8 mouse cellular contexts compared by ENCODE assay signal in the genomic region with DNA sequence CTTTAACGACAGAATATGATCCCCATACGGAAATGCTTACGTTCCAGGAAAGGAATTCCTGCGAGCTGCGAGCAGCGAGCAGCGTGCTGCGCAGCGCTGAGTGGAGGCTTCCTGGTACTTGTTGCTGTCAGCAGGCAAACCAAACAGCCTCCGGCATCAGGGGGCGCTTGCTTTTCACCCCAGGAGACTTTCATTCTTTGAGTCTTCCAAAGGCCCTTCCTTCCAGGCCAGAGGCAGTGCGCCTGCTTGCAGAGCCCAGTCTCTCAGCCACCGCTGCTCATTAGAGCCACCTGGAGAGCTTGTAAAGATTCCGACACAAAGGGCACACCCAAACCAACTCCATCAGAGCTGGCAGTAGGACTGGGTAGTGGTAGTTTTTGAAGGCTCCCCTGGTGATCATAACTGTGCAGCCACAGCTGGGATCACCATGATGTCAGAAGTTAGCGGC. TPM values are rescaled to one million over a fixed set of nuclear protein-coding genes. Genes with fewer than 3 reads are reported as not detected.
DNase-seq lines count a peak whose midpoint lies in the region; ATAC-seq and TF ChIP-seq lines count a peak whose summit lies in the region.

No protein-coding gene starts in this region.

- peak; percentile 61; the same call in 1 of the 2 replicates for ATAC-seq in heart, embryonic 13.5 days (ENCODE audit: extremely low read depth, insufficient number of reproducible peaks, low FRiP score, low TSS enrichment)
- no peak for ATAC-seq in liver, embryonic 11.5 days (replicated peaks; ENCODE audit: low FRiP score)
- peak; percentile 77; the same call in 1 of the 2 replicates for ATAC-seq in stomach, embryonic 16.5 days (ENCODE audit: insufficient read depth, low FRiP score)

- no peaks in the 10 kb centered on the region for H3K27me3 ChIP-seq in heart, embryonic 13.5 days (replicated peaks)
- H3K27me3 ChIP-seq in liver, embryonic 11.5 days (replicated peaks; ENCODE audit: control insufficient read depth, insufficient read depth, low read length) = peaks cover 5% of the 10 kb centered on the region
- H3K27me3 ChIP-seq in stomach, embryonic 16.5 days (ENCODE audit: control insufficient read depth, insufficient read depth, low read length) = no peaks in the 10 kb centered on the region

- H3K4me3 ChIP-seq in gastrocnemius, adult 2 months = peak overlapping the region; percentile 35
- H3K4me3 ChIP-seq in heart, embryonic 13.5 days = peak overlapping the region; percentile 38
- 0 out of 2 replicates have a peak overlapping the region, but pooled peaks have one; percentile 3 for H3K4me3 ChIP-seq in liver, embryonic 11.5 days (ENCODE audit: low read depth, low read length)
- H3K4me3 ChIP-seq in stomach, embryonic 16.5 days (replicated peaks; ENCODE audit: low read length) = peak overlapping the region; percentile 33

- intact Hi-C loops in gastrocnemius, adult 2 months (cut with DNase I) = no loop called here

- WGBS in heart, embryonic 13.5 days = 7% methylated on average over 15 of the region's 15 CpGs
- 10% methylated on average over 15 of the region's 15 CpGs for WGBS in liver, embryonic 11.5 days
- WGBS in stomach, embryonic 16.5 days = 7% methylated on average over 15 of the region's 15 CpGs

- TF ChIP-seq CTCF in gastrocnemius, adult 2 months (IDR thresholded peaks at IDR 0.05) = no peak

- peak; percentile 14 for DNase-seq in gastrocnemius, adult 2 months
- no peak for DNase-seq in gastrocnemius, adult 18-20 months (ENCODE audit: low spot score)
- DNase-seq in R1 (ENCODE audit: low read depth, low spot score) = peak; percentile 89
- no peak for DNase-seq in liver, embryonic 11.5 days (ENCODE audit: low spot score)
- DNase-seq in spleen, adult 12 weeks (ENCODE audit: low spot score) = no peak
- DNase-seq in frontal cortex, postnatal 36 days (ENCODE audit: low spot score in 2 of 2) = no peak

- peak overlapping the region; percentile 45 for H3K9ac ChIP-seq in heart, embryonic 13.5 days
- no peak overlapping the region for H3K9ac ChIP-seq in liver, embryonic 11.5 days (ENCODE audit: low read depth, low read length)
- peak overlapping the region; percentile 52 for H3K9ac ChIP-seq in stomach, embryonic 16.5 days (ENCODE audit: low read length)

- no peaks in the 10 kb centered on the region for H3K9me3 ChIP-seq in heart, embryonic 13.5 days
- no peaks in the 10 kb centered on the region for H3K9me3 ChIP-seq in liver, embryonic 11.5 days (ENCODE audit: control insufficient read depth, low read length)
- no peaks in the 10 kb centered on the region for H3K9me3 ChIP-seq in stomach, embryonic 16.5 days (replicated peaks; ENCODE audit: control insufficient read depth, low read length)

- peaks cover 49% of the 10 kb centered on the region for H3K4me1 ChIP-seq in heart, embryonic 13.5 days
- H3K4me1 ChIP-seq in liver, embryonic 11.5 days (replicated peaks; ENCODE audit: control insufficient read depth, insufficient read depth, low read length) = no peaks in the 10 kb centered on the region
- H3K4me1 ChIP-seq in stomach, embryonic 16.5 days (ENCODE audit: control insufficient read depth, insufficient read depth, low read length) = peaks cover 9% of the 10 kb centered on the region; the same call in 1 of the 2 replicates

- peak overlapping the region; percentile 13; the same call in 1 of the 2 replicates for H3K27ac ChIP-seq in gastrocnemius, adult 2 months
- peak overlapping the region; percentile 88 for H3K27ac ChIP-seq in heart, embryonic 13.5 days (replicated peaks)
- H3K27ac ChIP-seq in liver, embryonic 11.5 days (ENCODE audit: low read depth, low read length) = no peak overlapping the region
- no peak overlapping the region for H3K27ac ChIP-seq in stomach, embryonic 16.5 days (ENCODE audit: low read length)

- no peaks in the 10 kb centered on the region for H3K36me3 ChIP-seq in heart, embryonic 13.5 days
- H3K36me3 ChIP-seq in liver, embryonic 11.5 days (ENCODE audit: control insufficient read depth, insufficient read depth, low read length) = no peaks in the 10 kb centered on the region
- no peaks in the 10 kb centered on the region for H3K36me3 ChIP-seq in stomach, embryonic 16.5 days (ENCODE audit: control insufficient read depth, insufficient read depth, low read length)

- H3K4me2 ChIP-seq in heart, embryonic 13.5 days = peak overlapping the region; percentile 64
- peak overlapping the region; percentile 51 for H3K4me2 ChIP-seq in liver, embryonic 11.5 days
- H3K4me2 ChIP-seq in stomach, embryonic 16.5 days (ENCODE audit: low read depth, low read length) = peak overlapping the region; percentile 50

RNA-seq across cellular contexts. Expression of gene Ube2u, which starts 48.9 kb away (rescaled TPM):
- not detected for total RNA-seq in gastrocnemius, adult 2 months (2021)
- not detected for total RNA-seq in gastrocnemius, adult 18-20 months (2021)
- polyA plus RNA-seq in heart, embryonic 13.5 days (2015; fragmentation: Nextera tagmentation; extraction: Ambion mirVana) = 0.20 and 0.33 TPM in 2 replicates
- 0.12 and 0.25 TPM in 2 replicates for polyA plus RNA-seq in liver, embryonic 11.5 days (2014; fragmentation: Nextera tagmentation; extraction: Ambion mirVana)
- 0.12 and 0.44 TPM in 2 replicates for polyA plus RNA-seq in stomach, embryonic 16.5 days (2015; fragmentation: Nextera tagmentation; extraction: Ambion mirVana)

Comparison
In these comparisons a context has a peak if more than half of its experiments do, and no peak if none do; other contexts are left out.
1. DNase-seq: peak in gastrocnemius, adult 2 months (single experiment) and R1 (single experiment); none in gastrocnemius, adult 18-20 months (single experiment), liver, embryonic 11.5 days (single experiment), spleen, adult 12 weeks (single experiment) and frontal cortex, postnatal 36 days (0 of 2).
2. H3K27ac ChIP-seq: peak in gastrocnemius, adult 2 months (single experiment) and heart, embryonic 13.5 days (single experiment); none in liver, embryonic 11.5 days (single experiment) and stomach, embryonic 16.5 days (single experiment).
3. Peak in every context shown above with its lines, with median percentiles within 50 percentile points of each other: H3K4me3 ChIP-seq and H3K4me2 ChIP-seq.